Mouse (Mus musculus): ENCODE measurements around the gene Sptssb. TPM values are rescaled to one million over a fixed set of nuclear protein-coding genes. Genes with fewer than 3 reads are reported as not detected.

Sptssb gene
- total RNA-seq, 2 experiments from 2014 or later = not detected

DNA sequence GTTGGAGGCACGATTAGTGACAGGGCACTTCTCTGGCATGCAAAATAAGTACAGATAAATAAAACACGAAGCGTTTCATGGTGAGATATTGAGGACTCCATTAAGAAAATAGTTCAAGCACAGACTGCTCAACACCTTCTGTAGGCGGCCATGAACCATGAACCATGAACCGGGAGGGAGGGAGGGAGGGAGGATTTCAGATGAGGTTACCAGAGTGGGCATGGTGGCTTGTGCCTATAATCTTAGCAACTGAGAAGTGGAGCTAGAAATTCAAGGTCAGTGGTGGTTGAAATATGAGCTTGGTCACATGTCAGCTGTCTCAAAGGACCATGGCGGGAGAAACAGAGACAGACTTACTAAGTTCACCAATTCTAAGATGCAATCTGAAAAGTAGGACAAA, 20.3 kb downstream of the Sptssb start:
- no peak for DNase-seq (ENCODE audit: low spot score)

DNA sequence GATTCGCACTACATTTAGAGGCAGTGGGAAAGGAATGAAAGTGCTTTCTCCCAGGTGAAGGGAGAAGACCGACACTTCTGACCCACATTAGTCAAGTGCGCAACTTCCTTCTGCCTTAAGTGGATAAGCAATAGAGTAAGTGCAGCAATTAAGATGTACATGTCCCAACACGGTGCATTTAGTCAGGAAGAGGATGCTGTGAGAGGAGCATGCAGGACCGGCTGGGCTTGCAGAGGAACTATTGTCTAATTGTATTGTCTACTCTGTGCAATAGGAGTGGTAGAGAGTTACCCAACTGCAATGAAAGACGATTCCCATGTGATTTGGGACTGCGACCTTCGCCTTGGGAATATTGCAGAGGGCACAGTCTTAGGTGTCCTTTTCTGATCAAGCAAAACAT, 30.2 kb downstream of the Sptssb start:
- DNase-seq (ENCODE audit: low spot score) = no peak

DNA sequence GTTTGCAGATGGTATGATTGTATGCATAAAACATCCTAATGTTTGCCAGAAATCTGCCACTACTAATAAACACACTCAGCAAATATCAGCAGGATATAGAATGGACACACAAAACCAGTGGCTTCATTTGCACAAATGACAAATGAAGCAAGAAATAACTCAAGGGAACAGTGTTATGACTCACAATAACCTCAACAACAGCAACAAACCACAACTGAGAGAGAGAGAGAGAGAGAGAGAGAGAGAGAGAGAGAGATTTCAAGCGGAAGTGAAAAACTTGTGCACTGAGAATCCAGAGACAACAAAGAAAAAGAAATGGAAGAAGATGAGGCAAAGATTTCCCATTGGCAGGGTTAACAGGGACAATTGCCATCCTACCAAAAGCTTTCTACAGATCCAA, 35.2 kb downstream of the Sptssb start:
- no peak for DNase-seq (ENCODE audit: low spot score)

DNA sequence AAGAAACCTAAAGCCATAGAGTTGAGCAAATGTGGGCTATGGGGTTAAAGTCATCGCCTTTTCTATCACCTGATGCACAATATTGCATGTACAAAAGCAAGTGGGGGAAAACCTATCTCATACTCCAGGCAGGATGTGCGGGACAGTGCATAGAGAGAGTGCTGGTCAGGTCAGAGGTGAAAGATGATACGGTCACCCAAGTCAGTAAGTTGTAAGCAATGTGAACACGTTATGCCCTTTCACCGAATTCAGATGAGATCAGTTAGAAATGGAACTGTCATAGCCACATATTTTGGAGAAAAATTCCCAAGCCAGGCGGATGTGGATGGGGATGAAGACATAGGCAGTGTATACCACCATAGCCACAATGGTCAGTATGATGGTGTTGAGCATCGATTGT, 39.1 kb downstream of the Sptssb start:
- no peak for DNase-seq (ENCODE audit: low spot score)

DNA sequence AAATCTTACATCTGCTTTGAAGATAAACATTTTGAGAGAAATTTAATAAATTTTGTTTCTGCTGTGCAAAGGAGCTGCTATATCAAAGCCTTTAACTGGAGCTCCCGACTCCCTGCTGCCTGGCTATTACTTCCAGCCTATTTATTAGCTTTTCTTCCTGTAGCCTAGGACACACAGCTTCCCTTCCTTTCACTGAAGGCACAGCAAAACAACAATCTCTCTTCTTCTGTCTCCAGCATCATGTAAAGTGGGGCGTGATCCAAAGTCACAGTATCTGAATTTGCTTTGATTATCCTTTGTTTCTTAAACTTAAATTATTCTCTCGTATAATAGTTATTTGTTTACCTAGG, 39.9 kb downstream of the Sptssb start:
- no peak for DNase-seq (ENCODE audit: low spot score)

DNA sequence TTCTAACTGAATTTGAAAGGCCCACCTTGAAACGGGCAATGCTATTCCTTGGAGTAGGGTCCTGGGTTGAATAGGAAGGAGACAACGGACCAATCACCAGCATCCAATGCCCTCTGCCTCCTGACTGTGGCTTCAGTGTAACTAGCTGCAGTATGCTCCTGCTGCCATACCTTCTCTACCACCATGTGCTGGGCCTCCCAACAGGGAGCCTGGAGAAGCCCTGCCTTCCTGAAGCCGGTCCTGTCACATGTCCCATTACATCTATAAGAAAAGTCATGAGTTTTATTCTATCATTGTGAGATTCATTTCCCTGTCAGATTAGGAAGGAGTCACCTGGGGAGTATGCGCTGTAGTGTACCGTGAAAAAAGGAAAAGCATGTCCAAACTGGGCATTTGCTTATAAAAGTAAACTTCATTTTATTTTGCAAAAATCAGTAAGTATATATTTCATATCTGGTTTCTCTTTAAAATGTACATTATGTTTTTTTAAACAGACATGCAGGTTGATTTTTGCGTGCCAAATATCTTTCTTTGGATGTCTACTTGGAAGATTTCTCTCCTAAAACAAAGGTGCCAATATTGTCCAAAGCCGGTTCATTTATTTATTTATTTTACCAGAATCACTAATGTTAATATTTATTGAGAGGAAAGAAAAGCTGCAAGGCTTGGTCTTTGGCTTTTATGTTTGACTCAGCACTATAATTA, 40.4 kb downstream of the Sptssb start:
- no peak for DNase-seq (ENCODE audit: low spot score)

DNA sequence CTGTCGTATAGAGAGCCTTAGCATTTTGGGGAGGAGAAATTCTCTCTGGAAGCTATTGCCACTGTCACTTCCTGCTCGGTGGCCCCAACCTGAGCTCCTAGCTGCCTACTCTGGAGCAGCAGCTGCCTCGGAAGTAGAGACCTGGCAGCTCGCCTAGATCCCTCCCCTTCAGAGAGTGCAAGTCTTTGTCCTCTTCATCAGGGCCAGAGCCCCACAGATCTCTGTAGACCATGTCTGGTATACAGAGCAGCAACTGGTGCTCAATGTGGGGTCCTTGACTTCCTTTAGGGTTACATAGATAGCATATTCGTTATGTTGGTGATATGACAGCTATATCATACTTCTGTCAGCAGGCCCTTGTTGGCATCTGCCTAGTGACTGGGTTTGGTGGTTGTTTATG, 41.3 kb downstream of the Sptssb start:
- no peak for DNase-seq (ENCODE audit: low spot score)

DNA sequence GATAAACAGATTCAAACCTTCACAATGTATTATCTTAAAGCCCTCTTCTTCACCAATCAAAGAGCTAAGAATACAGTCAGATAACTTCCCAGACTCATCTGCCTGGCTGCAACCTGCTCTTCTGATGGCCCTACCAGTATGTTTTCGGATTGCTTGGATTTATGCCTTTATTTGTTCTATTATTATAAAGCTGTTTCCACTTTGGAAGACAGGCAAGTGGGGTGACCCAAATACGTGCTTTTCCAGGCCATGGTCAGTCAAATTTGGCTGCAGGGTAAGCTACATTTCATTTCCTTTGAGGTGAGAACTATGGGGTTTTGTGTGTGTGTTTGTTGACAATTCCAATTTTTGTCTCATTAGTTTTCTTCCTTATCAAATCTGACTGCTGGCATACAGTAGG, 43.2 kb downstream of the Sptssb start:
- no peak for DNase-seq (ENCODE audit: low spot score)

DNA sequence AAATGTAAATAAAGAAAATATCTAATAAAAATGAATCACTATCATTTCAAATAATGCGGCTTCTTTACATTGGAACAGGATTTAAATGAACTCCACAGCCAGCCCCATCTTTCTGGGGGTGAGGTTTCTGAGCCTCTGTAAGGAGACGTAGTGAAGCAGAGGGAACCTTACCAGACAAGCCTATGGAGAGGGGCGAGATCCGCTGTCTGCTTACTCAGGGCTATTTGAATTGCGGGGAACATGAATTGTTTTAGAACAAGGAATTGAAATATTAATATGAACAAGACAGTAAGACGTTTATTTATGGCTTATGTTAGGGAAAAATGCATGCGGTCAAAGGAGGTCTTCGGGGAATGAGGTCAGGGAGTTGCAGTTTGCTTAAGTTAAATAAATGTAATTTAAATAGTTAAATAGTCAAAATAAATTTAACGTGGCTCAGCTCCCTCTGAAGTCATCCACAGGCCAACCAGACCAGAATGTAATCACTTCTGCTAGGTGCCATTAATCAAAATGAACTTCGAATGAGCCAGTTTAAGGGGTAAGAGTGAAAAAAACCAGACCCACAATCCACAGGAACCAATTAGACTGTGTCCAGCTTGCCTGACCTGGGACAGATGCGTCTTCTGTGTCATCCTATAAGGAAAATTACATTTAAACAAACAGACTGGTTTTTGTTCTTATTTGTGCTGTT, 46.6 kb downstream of the Sptssb start:
- DNase-seq (ENCODE audit: low spot score) = no peak

DNA sequence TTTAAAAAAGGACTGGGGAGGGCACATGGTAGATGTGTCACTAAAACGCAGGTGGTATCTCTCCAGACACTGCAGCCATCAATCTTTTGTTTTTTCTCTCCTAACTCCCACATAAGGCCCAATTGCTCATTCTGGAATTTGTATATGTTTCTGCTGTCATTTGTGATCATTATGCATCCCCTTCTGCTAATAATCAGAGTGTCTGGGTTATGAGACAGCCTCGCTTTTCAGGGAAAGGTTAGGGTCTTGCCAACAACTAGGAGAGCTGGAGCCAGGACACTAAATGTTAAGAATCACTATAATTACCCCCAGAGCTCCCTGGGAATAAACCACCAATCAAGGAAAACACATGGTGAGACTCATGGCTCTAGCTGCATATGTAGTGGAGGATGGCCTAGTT, 47.3 kb downstream of the Sptssb start:
- no peak for DNase-seq (ENCODE audit: low spot score)

DNA sequence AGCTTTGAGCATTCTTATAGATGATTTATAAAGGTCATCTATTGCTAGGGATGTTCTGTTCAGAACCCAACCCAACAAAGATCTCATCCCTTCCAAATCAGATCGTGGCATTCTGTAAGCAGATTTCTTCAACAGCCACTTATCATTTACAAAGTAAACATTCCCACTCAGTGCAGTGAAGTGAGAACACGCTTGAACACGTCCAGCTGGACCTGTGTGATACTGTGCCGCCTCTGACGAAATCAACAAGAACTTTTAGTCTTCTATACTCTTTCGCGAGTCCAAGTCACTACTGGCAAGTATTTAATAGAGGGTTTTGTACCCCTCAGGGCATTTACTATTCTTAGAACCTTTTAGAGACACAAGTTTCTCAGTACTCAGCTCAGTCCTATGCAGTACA, 51.3 kb downstream of the Sptssb start:
- no peak for DNase-seq (ENCODE audit: low spot score)

DNA sequence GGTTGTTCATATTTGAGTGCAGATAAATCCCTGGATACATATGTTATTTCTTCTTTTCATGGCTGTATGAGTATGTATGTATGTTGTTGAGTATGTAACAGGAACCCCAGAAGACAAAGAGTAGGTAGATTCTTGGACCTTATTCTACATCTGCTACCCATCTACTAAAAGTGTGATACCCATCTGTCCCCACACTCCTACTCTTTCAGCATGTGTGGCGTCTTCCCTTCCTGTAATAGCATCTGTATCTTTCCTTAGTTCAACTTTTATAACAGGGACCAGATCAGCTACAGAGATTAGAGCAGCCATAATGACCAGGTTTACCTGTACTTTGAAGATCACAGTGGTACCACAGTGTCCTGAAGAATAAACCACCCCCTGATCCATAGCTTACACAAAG, 56.6 kb downstream of the Sptssb start:
- DNase-seq (ENCODE audit: low spot score) = no peak

DNA sequence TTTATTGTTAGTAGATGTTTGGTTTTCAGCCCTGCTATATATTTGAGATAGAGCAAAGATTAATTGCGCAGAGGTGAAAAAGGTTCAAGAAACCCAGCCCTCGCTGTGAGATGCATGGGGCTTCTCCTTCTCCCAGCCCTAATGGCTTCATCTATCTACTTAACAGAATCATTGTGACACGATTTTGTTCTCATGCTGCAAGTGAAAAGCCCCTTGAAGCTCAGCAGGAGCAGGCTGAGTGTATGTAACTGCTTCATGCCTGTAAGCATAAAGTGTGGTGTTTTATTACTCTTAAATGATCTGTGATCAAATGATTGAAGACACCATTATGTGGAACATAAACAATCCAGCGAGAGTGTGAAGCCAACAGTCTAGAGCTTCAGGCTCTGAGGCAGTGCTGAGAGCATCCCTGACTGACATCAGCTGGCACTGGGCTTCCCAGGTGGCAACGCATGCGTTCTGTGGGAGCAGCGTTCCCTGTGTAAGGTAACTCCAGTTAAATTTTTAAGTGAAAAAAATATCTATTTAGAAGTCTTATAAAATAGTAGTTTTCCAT, 58.8 kb downstream of the Sptssb start:
- DNase-seq (ENCODE audit: low spot score) = no peak

DNA sequence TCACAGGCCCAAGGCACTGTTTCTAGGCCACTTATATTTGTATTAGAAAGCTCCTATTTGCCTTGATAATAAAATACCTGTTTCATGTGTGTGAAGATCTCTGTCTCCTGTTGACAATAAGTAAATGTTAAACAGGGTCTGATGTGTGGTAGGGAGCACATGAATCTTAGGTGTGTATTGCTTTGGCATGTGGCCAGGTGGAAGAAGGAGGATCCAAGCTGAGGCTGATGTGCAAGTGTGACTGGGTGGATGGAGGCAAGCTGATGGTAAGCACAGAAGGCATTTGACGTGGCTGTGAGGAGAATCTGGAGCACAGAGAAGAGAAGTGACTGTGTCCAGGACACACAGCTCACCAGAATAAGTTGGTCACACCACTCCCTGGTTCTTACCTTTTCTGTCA, 60.6 kb downstream of the Sptssb start:
- DNase-seq (ENCODE audit: low spot score) = no peak

DNA sequence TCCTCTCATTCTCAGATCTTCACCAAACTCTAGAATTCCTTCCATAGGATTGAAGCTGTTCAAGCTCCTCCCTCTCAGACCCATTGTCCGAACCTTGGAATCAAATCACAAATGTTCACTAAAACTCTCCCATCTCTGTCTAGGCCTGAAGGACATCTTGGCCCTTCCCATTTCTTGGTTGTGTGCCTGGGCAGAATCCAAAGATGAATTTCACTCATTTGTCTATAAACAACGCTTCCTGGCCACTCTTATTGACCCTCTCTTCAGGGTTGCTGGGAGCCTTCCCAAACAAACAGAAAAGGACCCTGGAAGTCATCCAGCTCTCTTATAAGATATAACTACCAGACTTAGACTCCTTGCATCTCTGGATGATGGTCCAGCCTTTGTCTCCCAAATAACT, 61.8 kb downstream of the Sptssb start:
- no peak for DNase-seq (ENCODE audit: low spot score)

DNA sequence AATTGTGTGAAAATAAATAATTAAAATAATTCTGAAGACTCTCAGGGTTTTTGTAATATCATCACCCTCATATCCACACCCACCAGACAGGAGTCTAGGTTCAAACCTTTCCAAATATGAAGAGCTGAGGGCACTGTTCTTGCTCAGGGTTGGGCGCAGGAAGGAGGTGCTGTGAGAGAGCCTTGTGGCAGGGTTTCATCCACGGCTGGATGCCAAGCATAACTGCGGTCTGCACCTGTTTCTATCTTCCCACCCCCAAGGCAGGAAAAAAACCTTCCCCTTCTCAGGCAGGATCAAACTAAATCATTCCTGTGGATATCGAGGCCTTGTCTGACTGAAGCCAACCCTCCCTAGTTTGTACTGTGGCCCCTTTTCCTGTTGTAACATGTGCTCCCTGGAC, 62.2 kb downstream of the Sptssb start:
- DNase-seq (ENCODE audit: low spot score) = no peak

DNA sequence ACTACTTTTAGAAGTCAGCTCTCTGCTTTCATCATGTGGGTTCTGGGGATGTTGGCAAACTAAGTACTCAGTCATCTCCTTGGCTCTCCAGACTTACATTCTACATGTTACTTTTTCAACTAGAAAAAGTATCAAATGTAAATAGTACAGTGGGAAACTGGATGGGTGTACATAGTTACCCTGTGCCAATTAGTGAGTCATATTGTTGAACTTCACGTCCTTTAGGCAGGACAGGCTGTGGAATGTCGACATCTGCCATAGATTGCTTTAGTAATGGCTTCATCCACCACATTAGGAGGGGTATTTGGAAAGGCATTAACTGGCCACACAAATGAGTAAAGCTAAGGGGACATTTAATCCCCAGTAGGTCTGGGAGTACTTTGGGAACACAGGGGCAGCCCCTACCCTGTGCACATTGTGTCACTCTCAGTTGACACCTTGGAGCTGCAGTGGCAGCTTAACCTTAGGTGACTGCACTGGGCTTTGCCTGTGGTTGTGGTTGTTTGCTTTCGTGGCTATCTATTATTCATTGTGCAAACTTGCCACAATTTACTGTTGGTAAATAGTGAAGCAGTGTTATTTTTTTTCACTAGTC, 66.8 kb downstream of the Sptssb start:
- DNase-seq (ENCODE audit: low spot score) = no peak

DNA sequence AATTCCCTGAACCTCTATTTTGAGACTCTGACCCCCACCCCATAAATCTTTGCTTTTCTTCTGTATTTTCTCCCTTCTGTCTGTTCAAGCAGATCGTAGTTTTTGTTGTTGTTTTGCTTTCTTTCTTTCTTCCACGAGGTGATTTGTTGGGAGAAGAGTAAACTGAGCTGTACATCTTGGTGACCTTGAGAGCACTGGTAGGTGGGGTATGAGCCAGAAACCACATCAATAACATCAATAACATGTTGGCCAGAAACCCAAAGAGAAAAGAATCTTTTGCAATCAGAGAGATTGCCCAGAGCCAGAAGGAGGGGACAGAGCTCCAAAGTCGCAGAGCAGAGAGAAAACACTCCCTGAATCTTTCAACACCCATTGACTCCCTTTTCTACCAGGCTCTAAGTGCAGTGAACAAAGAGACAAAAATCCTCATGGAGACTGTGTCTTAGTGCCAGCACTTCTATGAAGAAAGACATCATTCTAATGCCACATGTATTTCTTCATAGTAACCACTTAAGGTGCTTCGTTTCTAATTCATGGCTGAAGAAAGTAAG, 80.4 kb downstream of the Sptssb start:
- no peak for DNase-seq (ENCODE audit: low spot score)

DNA sequence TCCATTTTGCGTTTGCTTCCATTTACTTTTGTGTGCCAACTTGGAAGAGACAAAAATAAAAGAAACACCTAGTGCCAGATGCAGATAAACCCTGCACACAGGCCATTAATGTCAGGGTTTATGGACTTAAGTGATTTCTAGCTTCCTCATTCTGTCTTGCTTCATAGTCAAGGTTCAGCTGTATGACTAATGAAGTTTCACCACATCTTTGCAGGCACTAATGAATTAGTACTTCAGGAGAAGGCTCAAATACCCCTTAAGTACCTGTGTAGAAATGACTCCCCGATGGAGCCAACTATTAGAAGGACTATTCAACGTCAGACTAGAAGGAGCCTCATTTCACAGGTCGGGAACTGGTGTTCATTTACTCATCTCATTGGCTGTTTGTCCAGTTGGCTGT, 86.4 kb downstream of the Sptssb start:
- DNase-seq (ENCODE audit: low spot score) = no peak
